In genomic region chr17:46336475-46336874, GRCm38 (mm10) we compare ENCODE assay signal across 9 mouse cellular contexts. TPM values are rescaled to one million over a fixed set of nuclear protein-coding genes. Genes with fewer than 3 reads are reported as not detected.
A peak's percentile ranks its signal among the peaks of the same experiment; 100 is the strongest.
DNase-seq lines count a peak whose midpoint lies in the region; ATAC-seq and TF ChIP-seq lines count a peak whose summit lies in the region.
"Had no signal": no experiment of that assay in that cellular context is flagged by ENCODE, and none has a peak within 500 bp of the region (broad histone marks: within the 10 kb centered on the region; RNA-seq: fewer than 3 reads in every experiment).

No protein-coding gene starts in this region.

- ATAC-seq in limb, embryonic 11.5 days (ENCODE audit: insufficient number of reproducible peaks, low FRiP score, low TSS enrichment, low read depth), result no peak
- ATAC-seq in inflammation-experienced regulatory T-cells, adult 6 months, result no peak

- no peak overlapping the region for H3K4me3 ChIP-seq in limb, embryonic 11.5 days (ENCODE audit: low read depth, low read length)
- H3K4me3 ChIP-seq in limb, embryonic 10.5 days, result no peak overlapping the region
- H3K4me3 ChIP-seq in E14TG2a.4 (replicated peaks; ENCODE audit: low read length), result no peak overlapping the region
- H3K4me3 ChIP-seq: stomach, embryonic 15.5 days had no signal

- H3K9ac ChIP-seq in limb, embryonic 11.5 days (ENCODE audit: low read length), result no peak overlapping the region
- H3K9ac ChIP-seq: stomach, embryonic 15.5 days had no signal

- no peaks in the 10 kb centered on the region for H3K27me3 ChIP-seq in limb, embryonic 11.5 days (ENCODE audit: control insufficient read depth, insufficient read depth, low read length)
- no peaks in the 10 kb centered on the region for H3K27me3 ChIP-seq in limb, embryonic 10.5 days (ENCODE audit: low read depth, poor library complexity, severe bottlenecking)
- H3K27me3 ChIP-seq in E14TG2a.4 (ENCODE audit: insufficient read depth, low read length), result peaks cover 3% of the 10 kb centered on the region; the same call in 1 of the 2 replicates
- H3K27me3 ChIP-seq: stomach, embryonic 15.5 days had no signal

- H3K9me3 ChIP-seq in limb, embryonic 11.5 days (ENCODE audit: control insufficient read depth, low read length), result no peaks in the 10 kb centered on the region
- H3K9me3 ChIP-seq in limb, embryonic 10.5 days (replicated peaks), result no peaks in the 10 kb centered on the region
- H3K9me3 ChIP-seq in E14TG2a.4 (ENCODE audit: low read length), result peaks cover 8% of the 10 kb centered on the region
- H3K9me3 ChIP-seq: stomach, embryonic 15.5 days had no signal

- no peaks in the 10 kb centered on the region for H3K4me1 ChIP-seq in limb, embryonic 11.5 days (ENCODE audit: control insufficient read depth, insufficient read depth, low read length)
- H3K4me1 ChIP-seq in limb, embryonic 10.5 days, result no peaks in the 10 kb centered on the region
- no peaks in the 10 kb centered on the region for H3K4me1 ChIP-seq in E14TG2a.4 (replicated peaks; ENCODE audit: low read depth, low read length)
- H3K4me1 ChIP-seq: stomach, embryonic 15.5 days had no signal

- no peaks in the 10 kb centered on the region for H3K36me3 ChIP-seq in limb, embryonic 11.5 days (ENCODE audit: control insufficient read depth, insufficient read depth, low read length)
- H3K36me3 ChIP-seq in limb, embryonic 10.5 days, result no peaks in the 10 kb centered on the region
- no peaks in the 10 kb centered on the region for H3K36me3 ChIP-seq in E14TG2a.4 (ENCODE audit: insufficient read depth, low read length)
- H3K36me3 ChIP-seq: stomach, embryonic 15.5 days had no signal

- peak; percentile 45 for DNase-seq in embryo, embryonic 10 days (ENCODE audit: low spot score)
- DNase-seq in embryo, embryonic 9.5 days (ENCODE audit: extremely low spot score), result no peak
- peak; percentile 29 for DNase-seq in limb, embryonic 11.5 days (ENCODE audit: low spot score)
- no peak for DNase-seq in limb, embryonic 10.5 days (ENCODE audit: low spot score)
- peak; percentile 69 for DNase-seq in induced T-regulatory cell, adult 2 months (ENCODE audit: low read depth)
- DNase-seq in right cerebral cortex, postnatal 25 days, result no peak

- H3K27ac ChIP-seq in limb, embryonic 11.5 days (replicated peaks; ENCODE audit: low read depth, low read length), result no peak overlapping the region
- H3K27ac ChIP-seq in limb, embryonic 10.5 days, result no peak overlapping the region
- H3K27ac ChIP-seq: stomach, embryonic 15.5 days had no signal

- no peak overlapping the region for H3K4me2 ChIP-seq in limb, embryonic 11.5 days (ENCODE audit: low read depth, severe bottlenecking)
- H3K4me2 ChIP-seq: stomach, embryonic 15.5 days had no signal

- 20% methylated on average over 5 of the region's 5 CpGs for WGBS in limb, embryonic 11.5 days
- 21% methylated on average over 5 of the region's 5 CpGs for whole genome bisulfite sequencing in limb, embryonic 10.5 days

- TF ChIP-seq CTCF in E14TG2a.4 (conservative IDR thresholded peaks at IDR 0.05; ENCODE audit: low read length), result peak; percentile 59

RNA-seq across cellular contexts. Expression of gene Abcc10, which starts 8.3 kb away (rescaled TPM):
- polyA plus RNA-seq in limb, embryonic 11.5 days (2014; fragmentation: Nextera tagmentation; extraction: Ambion mirVana), result 5.0 and 5.8 TPM in 2 replicates
- 4.5 and 5.7 TPM in 2 replicates for polyA plus RNA-seq in limb, embryonic 10.5 days (2016; fragmentation: Nextera tagmentation; extraction: Ambion mirVana)
- polyA plus RNA-seq in inflammation-experienced regulatory T-cells, adult 6 months (2017; shearing (Covaris generic)), result 1 to 10 TPM; 1.8 to 3.9 (median 2.8) TPM

RNA-seq across cellular contexts. Expression of gene Dlk2, which starts 39.3 kb away (rescaled TPM):
- 1.1 and 1.3 TPM in 2 replicates for polyA plus RNA-seq in limb, embryonic 11.5 days (2014; fragmentation: Nextera tagmentation; extraction: Ambion mirVana)
- polyA plus RNA-seq in limb, embryonic 10.5 days (2016; fragmentation: Nextera tagmentation; extraction: Ambion mirVana), result 0.65 and 1.3 TPM in 2 replicates
- not detected for polyA plus RNA-seq in inflammation-experienced regulatory T-cells, adult 6 months (2017; shearing (Covaris generic))

RNA-seq across cellular contexts. Expression of gene Zfp318, which starts 47.1 kb away (rescaled TPM):
- 16.1 and 17.0 TPM in 2 replicates for polyA plus RNA-seq in limb, embryonic 11.5 days (2014; fragmentation: Nextera tagmentation; extraction: Ambion mirVana)
- polyA plus RNA-seq in limb, embryonic 10.5 days (2016; fragmentation: Nextera tagmentation; extraction: Ambion mirVana), result 7.9 and 9.4 TPM in 2 replicates
- 1 to 10 TPM; 2.5 to 5.7 (median 3.9) TPM for polyA plus RNA-seq in inflammation-experienced regulatory T-cells, adult 6 months (2017; shearing (Covaris generic))

RNA-seq across cellular contexts. Expression of gene Tjap1, which starts 53.6 kb away (rescaled TPM):
- polyA plus RNA-seq in limb, embryonic 11.5 days (2014; fragmentation: Nextera tagmentation; extraction: Ambion mirVana), result 53.1 and 54.3 TPM in 2 replicates
- polyA plus RNA-seq in limb, embryonic 10.5 days (2016; fragmentation: Nextera tagmentation; extraction: Ambion mirVana), result 60.3 and 61.2 TPM in 2 replicates
- 10 to 100 TPM; 16.2 to 20.0 (median 19.1) TPM for polyA plus RNA-seq in inflammation-experienced regulatory T-cells, adult 6 months (2017; shearing (Covaris generic))

Comparison
In these comparisons a context has a peak if more than half of its experiments do, and no peak if none do; other contexts are left out.
1. DNase-seq: peak in embryo, embryonic 10 days (single experiment), limb, embryonic 11.5 days (single experiment) and induced T-regulatory cell, adult 2 months (single experiment); none in embryo, embryonic 9.5 days (single experiment), limb, embryonic 10.5 days (single experiment) and right cerebral cortex, postnatal 25 days (single experiment).